Mouse (Mus musculus): Measurements from ENCODE around the gene Ptpn9. TPM values are rescaled to one million over a fixed set of nuclear protein-coding genes. Genes with fewer than 3 reads are reported as not detected.

The Ptpn9 gene
- total and polyA plus RNA-seq, 2 experiments = 6.5 to 12.4 TPM

DNA sequence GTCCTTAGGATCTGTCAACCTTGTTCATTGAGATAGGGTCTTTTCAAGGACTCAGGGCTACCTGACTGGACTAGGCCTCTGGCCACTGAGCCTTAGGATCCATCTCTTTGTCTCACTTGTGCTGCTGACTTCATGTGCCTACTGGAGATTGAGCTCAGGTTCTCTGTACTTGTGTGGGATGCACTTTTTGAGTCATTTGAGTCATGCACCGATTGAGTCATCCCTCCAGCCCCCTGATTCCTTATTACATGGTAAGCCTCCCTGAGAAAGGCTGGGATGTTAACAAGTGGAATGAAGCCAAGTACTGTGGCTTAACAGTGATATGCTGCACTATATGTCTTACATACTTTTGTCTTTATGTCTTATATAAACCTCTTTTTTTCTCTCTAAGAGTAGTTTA, 37.0 kb downstream of the Ptpn9 start:
- 84% methylated on average over 1 of the region's 1 CpGs for WGBS
- H3K9ac ChIP-seq (ENCODE audit: low read depth, low read length) = no peak overlapping the region
- TF ChIP-seq CTCF (IDR thresholded peaks at IDR 0.05; ENCODE audit: low read depth, low read length) (no peak), POLR2A (IDR thresholded peaks at IDR 0.05; ENCODE audit: extremely low read depth, insufficient read depth, low read length) (no peak)
- peaks cover 29% of the 10 kb centered on the region for H3K36me3 ChIP-seq (ENCODE audit: control insufficient read depth, insufficient read depth, low read length)
- no peaks in the 10 kb centered on the region for H3K4me1 ChIP-seq (ENCODE audit: control insufficient read depth, insufficient read depth, low read length)
- H3K27ac ChIP-seq (replicated peaks; ENCODE audit: insufficient read depth, low read depth, low read length) = no peak overlapping the region
- DNase-seq (ENCODE audit: extremely low read depth, low read depth, low spot score) = no peak
- H3K27me3 ChIP-seq (ENCODE audit: control insufficient read depth, insufficient read depth, low read length) = no peaks in the 10 kb centered on the region
- H3K4me3 ChIP-seq (ENCODE audit: insufficient read depth, low read depth, low read length) = no peak overlapping the region
- H3K79me2 ChIP-seq (ENCODE audit: control insufficient read depth, insufficient read depth, low read length) = no peaks in the 10 kb centered on the region

DNA sequence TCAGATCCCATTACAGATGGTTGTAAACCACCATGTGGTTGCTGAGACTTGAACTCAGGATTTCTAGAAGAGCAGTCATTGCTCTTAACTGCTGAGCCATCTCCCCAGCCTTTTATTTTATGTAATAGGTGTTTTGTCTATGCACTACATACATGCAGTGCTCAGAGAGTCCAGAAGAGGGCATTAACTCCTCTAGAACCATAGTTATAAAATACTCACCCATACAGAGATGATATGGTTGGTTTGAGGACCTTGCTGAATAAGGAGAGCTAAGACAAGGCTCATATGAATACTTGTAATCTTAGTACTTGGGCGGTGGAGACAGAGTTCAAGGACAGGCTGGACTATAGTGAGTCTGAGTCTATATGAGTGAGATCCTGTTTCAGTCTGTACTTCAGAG, 61.5 kb downstream of the Ptpn9 start:
- no peak overlapping the region for H3K9ac ChIP-seq (ENCODE audit: low read depth, low read length)

DNA sequence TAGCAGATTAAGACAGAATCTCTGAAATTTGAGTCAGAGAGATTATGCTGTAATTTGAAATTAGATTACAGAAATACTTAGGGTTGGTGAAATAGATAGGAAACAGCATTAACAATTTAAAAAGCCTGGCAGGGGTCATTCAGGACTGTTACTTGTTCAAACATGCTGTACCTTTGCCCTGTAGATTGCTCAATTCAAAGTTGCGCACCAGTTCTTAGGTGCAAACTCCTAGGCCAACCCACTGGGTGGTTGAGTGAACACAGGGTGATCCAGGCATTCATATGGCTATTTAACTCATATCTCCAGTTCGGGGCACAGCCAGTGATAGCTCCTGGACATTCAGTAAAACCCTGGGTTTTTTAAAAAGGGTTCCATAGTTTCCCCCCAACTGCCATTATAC, 69.4 kb downstream of the Ptpn9 start:
- Histone ChIP-seq H3K36me3 (ENCODE audit: control insufficient read depth, insufficient read depth, low read length) (peaks cover 22% of the 10 kb centered on the region), H3K9ac (ENCODE audit: low read depth, low read length) (no peak overlapping the region), H3K4me3 (ENCODE audit: insufficient read depth, low read depth, low read length) (no peak overlapping the region), H3K79me2 (ENCODE audit: control insufficient read depth, insufficient read depth, low read length) (peaks cover 25% of the 10 kb centered on the region; the same call in 1 of the 2 replicates), H3K27me3 (ENCODE audit: control insufficient read depth, insufficient read depth, low read length) (no peaks in the 10 kb centered on the region), H3K27ac (replicated peaks; ENCODE audit: insufficient read depth, low read depth, low read length) (peak overlapping the region; percentile 88), H3K4me1 (ENCODE audit: control insufficient read depth, insufficient read depth, low read length) (peaks cover 41% of the 10 kb centered on the region)
- TF ChIP-seq POLR2A (IDR thresholded peaks at IDR 0.05; ENCODE audit: extremely low read depth, insufficient read depth, low read length) = no peak
- no peak for TF ChIP-seq CTCF (IDR thresholded peaks at IDR 0.05; ENCODE audit: low read depth, low read length)
- WGBS = 23% methylated on average over 2 of the region's 2 CpGs
- DNase-seq (ENCODE audit: extremely low read depth, low read depth, low spot score) = peak; percentile 99

More for the DNA sequence above, 61.5 kb downstream of the Ptpn9 start:
- 63% methylated on average over 1 of the region's 1 CpGs for WGBS
- Histone ChIP-seq H3K27me3 (ENCODE audit: control insufficient read depth, insufficient read depth, low read length) (no peaks in the 10 kb centered on the region), H3K4me1 (ENCODE audit: control insufficient read depth, insufficient read depth, low read length) (peaks cover 4% of the 10 kb centered on the region; the same call in 1 of the 2 replicates), H3K36me3 (ENCODE audit: control insufficient read depth, insufficient read depth, low read length) (peaks cover 38% of the 10 kb centered on the region), H3K79me2 (ENCODE audit: control insufficient read depth, insufficient read depth, low read length) (peaks cover 12% of the 10 kb centered on the region; the same call in 1 of the 2 replicates), H3K4me3 (ENCODE audit: insufficient read depth, low read depth, low read length) (no peak overlapping the region), H3K27ac (replicated peaks; ENCODE audit: insufficient read depth, low read depth, low read length) (no peak overlapping the region)
- TF ChIP-seq CTCF (IDR thresholded peaks at IDR 0.05; ENCODE audit: low read depth, low read length) (0 out of 2 replicates have a peak, but pooled peaks have one; percentile 31), POLR2A (IDR thresholded peaks at IDR 0.05; ENCODE audit: extremely low read depth, insufficient read depth, low read length) (no peak)
- peak; percentile 66 for DNase-seq (ENCODE audit: extremely low read depth, low read depth, low spot score)

DNA sequence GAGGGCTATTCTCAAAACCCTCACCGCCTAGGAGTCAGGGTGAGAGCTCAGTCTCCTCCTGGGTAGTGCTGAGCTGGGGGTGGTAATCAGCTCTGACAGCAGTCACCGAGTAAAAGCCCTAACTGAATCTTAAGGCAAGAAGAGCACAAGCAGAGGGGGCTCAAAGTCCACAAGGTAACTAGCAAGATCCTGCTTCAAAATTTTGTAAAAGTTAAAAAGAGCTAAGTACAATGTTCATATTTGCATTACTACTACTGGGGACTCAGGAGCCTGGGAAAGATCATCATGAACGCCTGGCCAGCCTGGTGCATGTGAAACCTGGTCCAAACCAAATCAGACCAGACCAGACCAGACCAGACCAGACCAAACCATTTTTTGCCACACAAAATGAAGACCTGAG, 73.5 kb downstream of the Ptpn9 start:
- peaks cover 9% of the 10 kb centered on the region for H3K36me3 ChIP-seq (ENCODE audit: control insufficient read depth, insufficient read depth, low read length)
- peak overlapping the region; percentile 98 for H3K27ac ChIP-seq (replicated peaks; ENCODE audit: insufficient read depth, low read depth, low read length)
- TF ChIP-seq CTCF (IDR thresholded peaks at IDR 0.05; ENCODE audit: low read depth, low read length) (no peak), POLR2A (IDR thresholded peaks at IDR 0.05; ENCODE audit: extremely low read depth, insufficient read depth, low read length) (no peak)
- DNase-seq (ENCODE audit: extremely low read depth, low read depth, low spot score) = peak; percentile 90
- peak overlapping the region; percentile 79 for H3K9ac ChIP-seq (ENCODE audit: low read depth, low read length)
- peak overlapping the region; percentile 27; the same call in 1 of the 2 replicates for H3K4me3 ChIP-seq (ENCODE audit: insufficient read depth, low read depth, low read length)
- H3K79me2 ChIP-seq (ENCODE audit: control insufficient read depth, insufficient read depth, low read length) = peaks cover 28% of the 10 kb centered on the region; the same call in 1 of the 2 replicates
- peaks cover 41% of the 10 kb centered on the region for H3K4me1 ChIP-seq (ENCODE audit: control insufficient read depth, insufficient read depth, low read length)
- H3K27me3 ChIP-seq (ENCODE audit: control insufficient read depth, insufficient read depth, low read length) = no peaks in the 10 kb centered on the region
- 15% methylated on average over 3 of the region's 3 CpGs for WGBS

DNA sequence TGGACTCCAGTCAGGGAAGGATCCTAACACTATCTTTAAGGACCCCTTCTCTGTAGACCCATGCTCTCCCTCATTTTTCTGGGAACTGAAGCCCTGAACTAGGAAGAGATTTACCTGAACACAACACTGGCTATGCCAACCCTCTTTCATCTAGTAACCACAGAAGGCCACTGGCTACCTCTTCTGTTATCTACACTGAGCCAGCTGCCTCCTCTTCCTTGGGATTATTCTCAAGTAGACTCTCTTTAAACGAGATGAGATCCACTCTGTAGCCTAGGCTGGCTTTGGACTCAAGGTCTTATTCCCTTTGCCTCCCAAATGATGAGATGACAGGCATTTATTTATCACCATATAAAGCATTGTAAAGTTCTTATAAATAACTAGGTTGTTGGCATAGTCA, 75.5 kb downstream of the Ptpn9 start:
- DNase-seq (ENCODE audit: extremely low read depth, low read depth, low spot score) = no peak
- H3K27ac ChIP-seq (replicated peaks; ENCODE audit: insufficient read depth, low read depth, low read length) = peak overlapping the region; percentile 91
- H3K79me2 ChIP-seq (ENCODE audit: control insufficient read depth, insufficient read depth, low read length) = peaks cover 24% of the 10 kb centered on the region; the same call in 1 of the 2 replicates
- H3K9ac ChIP-seq (ENCODE audit: low read depth, low read length) = peak overlapping the region; percentile 64
- no peaks in the 10 kb centered on the region for H3K27me3 ChIP-seq (ENCODE audit: control insufficient read depth, insufficient read depth, low read length)
- peak overlapping the region; percentile 82 for H3K4me3 ChIP-seq (ENCODE audit: insufficient read depth, low read depth, low read length)
- no peak for TF ChIP-seq CTCF (IDR thresholded peaks at IDR 0.05; ENCODE audit: low read depth, low read length)
- TF ChIP-seq POLR2A (IDR thresholded peaks at IDR 0.05; ENCODE audit: extremely low read depth, insufficient read depth, low read length) = no peak
- 8% methylated on average over 1 of the region's 1 CpGs for WGBS
- H3K36me3 ChIP-seq (ENCODE audit: control insufficient read depth, insufficient read depth, low read length) = no peaks in the 10 kb centered on the region
- peaks cover 39% of the 10 kb centered on the region for H3K4me1 ChIP-seq (ENCODE audit: control insufficient read depth, insufficient read depth, low read length)

DNA sequence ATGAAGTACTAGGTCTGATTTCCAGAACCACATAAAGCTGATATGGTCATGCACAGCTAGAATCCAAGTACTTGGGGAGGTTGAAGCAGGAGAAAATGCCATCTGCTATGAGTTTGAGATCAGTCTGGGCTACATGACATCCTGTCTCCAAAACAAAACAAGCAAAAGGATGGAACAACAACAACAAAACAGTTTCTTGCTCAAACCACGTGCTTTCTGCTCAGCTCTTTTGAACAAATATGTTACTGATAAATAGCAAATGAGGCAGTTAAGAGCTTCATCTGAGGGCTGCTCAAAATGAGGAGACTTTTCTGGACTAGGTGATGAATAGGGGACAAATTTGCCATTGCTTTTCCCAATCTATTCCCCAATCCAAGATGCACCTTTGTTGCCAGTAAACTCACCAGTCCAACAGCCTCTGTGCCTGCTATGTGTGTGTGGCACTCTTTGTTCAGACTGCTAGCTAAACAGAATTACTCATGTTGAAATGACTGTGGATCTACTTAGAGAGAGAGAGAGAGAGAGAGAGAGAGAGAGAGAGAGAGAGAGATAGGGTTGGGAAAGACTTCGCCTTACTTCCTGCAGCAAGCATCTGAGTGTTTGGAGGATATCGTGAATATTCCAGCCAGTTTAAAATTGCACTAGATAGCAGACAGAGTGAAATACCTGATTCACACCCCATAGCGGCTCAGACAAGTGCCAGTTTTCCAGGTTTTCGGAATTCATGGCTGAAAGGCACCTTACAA, 76.2 kb downstream of the Ptpn9 start:
- H3K27me3 ChIP-seq (ENCODE audit: control insufficient read depth, insufficient read depth, low read length) = no peaks in the 10 kb centered on the region
- H3K79me2 ChIP-seq (ENCODE audit: control insufficient read depth, insufficient read depth, low read length) = peaks cover 18% of the 10 kb centered on the region; the same call in 1 of the 2 replicates
- peaks cover 33% of the 10 kb centered on the region for H3K4me1 ChIP-seq (ENCODE audit: control insufficient read depth, insufficient read depth, low read length)
- peak; percentile 57 for DNase-seq (ENCODE audit: extremely low read depth, low read depth, low spot score)
- TF ChIP-seq POLR2A (IDR thresholded peaks at IDR 0.05; ENCODE audit: extremely low read depth, insufficient read depth, low read length) (no peak), CTCF (IDR thresholded peaks at IDR 0.05; ENCODE audit: low read depth, low read length) (no peak)
- peak overlapping the region; percentile 91 for H3K27ac ChIP-seq (replicated peaks; ENCODE audit: insufficient read depth, low read depth, low read length)
- WGBS = 1% methylated on average over 5 of the region's 5 CpGs
- peak overlapping the region; percentile 77 for H3K9ac ChIP-seq (ENCODE audit: low read depth, low read length)
- no peaks in the 10 kb centered on the region for H3K36me3 ChIP-seq (ENCODE audit: control insufficient read depth, insufficient read depth, low read length)
- H3K4me3 ChIP-seq (ENCODE audit: insufficient read depth, low read depth, low read length) = peak overlapping the region; percentile 82

All from liver, adult 2 months (tissue).